Mouse (Mus musculus) myocyte (in vitro differentiated cells): Measurements from ENCODE around the gene Stx19. TPM values are rescaled to one million over a fixed set of nuclear protein-coding genes. Genes with fewer than 3 reads are reported as not detected.

Source experiments
- H3K27me3 ChIP-seq: one replicate; pipeline ENCODE4 v1.6.1; 2011; ENCODE audit not compliant: control insufficient read depth, insufficient read depth, insufficient read length
- H3K36me3 ChIP-seq: one replicate; pipeline ENCODE4 v1.6.1; 2011; ENCODE audit not compliant: control insufficient read depth, insufficient read depth
- H3K4me2 ChIP-seq: one replicate; pipeline ENCODE4 v1.6.1; 2011; ENCODE audit warnings: low read depth, control low read depth
- H3K4me3 ChIP-seq: one replicate; pipeline ENCODE4 v1.5.1; 2011; ENCODE audit warnings: mild to moderate bottlenecking, control low read depth, moderate library complexity
- H3K79me2 ChIP-seq: one replicate; pipeline ENCODE4 v1.6.1; 2011; ENCODE audit not compliant: control insufficient read depth, insufficient read depth
- H3ac ChIP-seq: one replicate; pipeline ENCODE4 v1.6.1; 2011; ENCODE audit not compliant: control insufficient read depth, insufficient read length
- CEBPB ChIP-seq: IDR thresholded peaks from 2 replicates; pipeline ENCODE4 v1.6.1; 2011; ENCODE audit warnings: mild to moderate bottlenecking, moderate library complexity; ENCODE audit not compliant: poor library complexity, insufficient read depth, severe bottlenecking
- E2F4 ChIP-seq: IDR thresholded peaks from one replicate; pipeline ENCODE4 v1.6.1; 2011; ENCODE audit warnings: mild to moderate bottlenecking, control low read depth, moderate library complexity; ENCODE audit not compliant: insufficient read depth
- MAX ChIP-seq: IDR thresholded peaks from one replicate; pipeline ENCODE4 v1.6.1; 2011; ENCODE audit warnings: low read depth, mild to moderate bottlenecking, control low read depth
- MYOD1 ChIP-seq, 3 experiments: IDR thresholded peaks; one replicate each; pipeline ENCODE4 v1.6.1; 2011; ENCODE audit warnings: control low read depth in 2 of 3, low read depth in 2 of 3, mild to moderate bottlenecking in 2 of 3, moderate library complexity in 1 of 3; ENCODE audit not compliant: insufficient read length in 2 of 3, control insufficient read depth in 1 of 3
- MYOG ChIP-seq, 3 experiments: IDR thresholded peaks; one replicate each; pipeline ENCODE4 v1.6.1; 2011; ENCODE audit warnings: control low read depth in 2 of 3, low read depth in 2 of 3, mild to moderate bottlenecking in 2 of 3; ENCODE audit not compliant: insufficient read length in 2 of 3, control insufficient read depth in 1 of 3, insufficient read depth in 1 of 3
- POLR2A ChIP-seq: IDR thresholded peaks from one replicate; pipeline ENCODE4 v1.6.1; 2011; ENCODE audit warnings: low read depth, mild to moderate bottlenecking, control low read depth, moderate library complexity; ENCODE audit not compliant: insufficient read length
- POLR2AphosphoS2 ChIP-seq: IDR thresholded peaks from one replicate; pipeline ENCODE4 v1.6.1; 2011; ENCODE audit warnings: low read depth, control low read depth; ENCODE audit not compliant: insufficient read length
- REST ChIP-seq: IDR thresholded peaks from one replicate; pipeline ENCODE4 v1.6.1; 2011; ENCODE audit warnings: mild to moderate bottlenecking, control low read depth, moderate library complexity; ENCODE audit not compliant: insufficient read depth, insufficient read length
- SRF ChIP-seq: IDR thresholded peaks from one replicate; pipeline ENCODE4 v1.6.1; 2011; ENCODE audit warnings: low read depth; ENCODE audit not compliant: control insufficient read depth, insufficient read length
- TCF12 ChIP-seq: IDR thresholded peaks from one replicate; pipeline ENCODE4 v1.6.1; 2011; ENCODE audit warnings: mild to moderate bottlenecking, control low read depth; ENCODE audit not compliant: poor library complexity, insufficient read depth, severe bottlenecking
- TCF3 ChIP-seq: IDR thresholded peaks from one replicate; pipeline ENCODE4 v1.6.1; 2011; ENCODE audit warnings: low read depth, control low read depth; ENCODE audit not compliant: insufficient read length
- USF1 ChIP-seq: IDR thresholded peaks from one replicate; pipeline ENCODE4 v1.6.1; 2011; ENCODE audit warnings: low read depth, mild to moderate bottlenecking, control low read depth, moderate library complexity
- polyA plus RNA-seq: library from polyadenylated mRNA; unstranded; fragments of >200 nt; fragmentation: generic; extraction: Trizol; gene quantifications from one replicate; pipeline ENCODE4 v1.2.1, GENCODE M21; 2012; ENCODE audit warnings: missing spikeins

Gene Stx19
- polyA plus RNA-seq, 1 experiment: not detected

GRCm38 (mm10) chr16:62804621-62805020 is 9.9 kb upstream of the Stx19 start:
- H3K79me2 ChIP-seq: no peaks in the 10 kb centered on the region
- TF ChIP-seq POLR2AphosphoS2: no peak
- no peak for TF ChIP-seq CEBPB
- no peak for TF ChIP-seq USF1
- TF ChIP-seq MAX: no peak
- TF ChIP-seq TCF12: no peak
- TF ChIP-seq POLR2A: no peak
- H3K4me3 ChIP-seq: no peak overlapping the region
- no peak overlapping the region for H3K4me2 ChIP-seq
- no peaks in the 10 kb centered on the region for H3K27me3 ChIP-seq
- H3ac ChIP-seq: no peak overlapping the region
- peaks cover 4% of the 10 kb centered on the region for H3K36me3 ChIP-seq

- Histone ChIP-seq H3K4me2 (no peak overlapping the region), H3K36me3 (no peaks in the 10 kb centered on the region)
Measured at GRCm38 (mm10) chr16:62807249-62807979, 7.1 kb upstream of the Stx19 start.

DNA sequence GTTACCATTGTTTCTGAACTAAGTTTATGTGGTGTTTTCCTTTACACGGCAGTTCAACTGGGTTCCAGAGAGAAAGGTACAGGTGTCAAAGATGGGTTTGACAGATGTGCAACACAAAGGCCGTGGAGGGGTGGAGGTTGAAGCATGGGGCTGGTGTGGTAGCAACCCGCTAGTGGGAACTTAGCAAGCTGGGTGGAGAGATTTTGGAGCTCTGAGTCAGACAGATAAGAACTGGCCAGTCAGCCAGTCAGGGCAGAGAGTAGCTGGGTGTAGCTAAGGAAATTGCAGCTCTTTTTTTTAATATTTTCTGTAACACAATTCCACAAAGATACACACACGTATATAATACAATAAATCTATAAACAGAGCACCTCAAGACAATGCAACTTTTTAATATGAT is 3.6 kb upstream of the Stx19 start:
- TF ChIP-seq POLR2A (no peak), SRF (no peak), TCF12 (no peak), E2F4 (no peak), POLR2AphosphoS2 (no peak), USF1 (no peak), TCF3 (no peak), CEBPB (no peak), MYOD1 (IDR thresholded peaks at IDR 0.05; ENCODE audit: control insufficient read depth in 1 of 3, insufficient read length in 2 of 3, low read depth in 2 of 3) (no peak), REST (no peak), MYOG (IDR thresholded peaks at IDR 0.05; ENCODE audit: control insufficient read depth in 1 of 3, insufficient read depth in 1 of 3, insufficient read length in 2 of 3, low read depth in 2 of 3) (no peak)
- no peaks in the 10 kb centered on the region for H3K27me3 ChIP-seq
- H3ac ChIP-seq: no peak overlapping the region
- H3K4me3 ChIP-seq: no peak overlapping the region
- no peak overlapping the region for H3K4me2 ChIP-seq
- no peaks in the 10 kb centered on the region for H3K79me2 ChIP-seq
- H3K36me3 ChIP-seq: no peaks in the 10 kb centered on the region

More at GRCm38 (mm10) chr16:62807249-62807979, 7.1 kb upstream of the Stx19 start:
- no peak for TF ChIP-seq MYOG (IDR thresholded peaks at IDR 0.05; ENCODE audit: control insufficient read depth in 1 of 3, insufficient read depth in 1 of 3, insufficient read length in 2 of 3, low read depth in 2 of 3)
- no peak overlapping the region for H3ac ChIP-seq
- no peaks in the 10 kb centered on the region for H3K79me2 ChIP-seq
- H3K27me3 ChIP-seq: no peaks in the 10 kb centered on the region
- no peak overlapping the region for H3K4me3 ChIP-seq

GRCm38 (mm10) chr16:62813790-62814189 is 686 bp upstream of the Stx19 start:
- TF ChIP-seq REST (no peak), USF1 (no peak), E2F4 (no peak), TCF12 (no peak), POLR2AphosphoS2 (no peak)

GRCm38 (mm10) chr16:62822472-62822871 is 8.0 kb downstream of the Stx19 start:
- H3K36me3 ChIP-seq: no peaks in the 10 kb centered on the region
- H3K79me2 ChIP-seq: no peaks in the 10 kb centered on the region
- H3ac ChIP-seq: no peak overlapping the region
- no peaks in the 10 kb centered on the region for H3K27me3 ChIP-seq
- H3K4me3 ChIP-seq: no peak overlapping the region
- no peak for TF ChIP-seq CEBPB
- TF ChIP-seq TCF12: no peak
- no peak for TF ChIP-seq USF1
- no peak for TF ChIP-seq REST
- TF ChIP-seq SRF: no peak
- TF ChIP-seq MYOG (IDR thresholded peaks at IDR 0.05; ENCODE audit: control insufficient read depth in 1 of 3, insufficient read depth in 1 of 3, insufficient read length in 2 of 3, low read depth in 2 of 3): no peak
- TF ChIP-seq MAX: no peak
- no peak for TF ChIP-seq E2F4
- no peak for TF ChIP-seq MYOD1 (IDR thresholded peaks at IDR 0.05; ENCODE audit: control insufficient read depth in 1 of 3, insufficient read length in 2 of 3, low read depth in 2 of 3)
- no peak for TF ChIP-seq POLR2A
- no peak for TF ChIP-seq POLR2AphosphoS2
- no peak for TF ChIP-seq TCF3
- no peak overlapping the region for H3K4me2 ChIP-seq

More at GRCm38 (mm10) chr16:62813790-62814189, 686 bp upstream of the Stx19 start:
- no peak overlapping the region for H3K4me2 ChIP-seq
- no peaks in the 10 kb centered on the region for H3K79me2 ChIP-seq
- H3ac ChIP-seq: no peak overlapping the region
- no peaks in the 10 kb centered on the region for H3K36me3 ChIP-seq
- no peak overlapping the region for H3K4me3 ChIP-seq
- no peaks in the 10 kb centered on the region for H3K27me3 ChIP-seq
